Mouse (Mus musculus): ENCODE measurements at regions not wholly inside any gene's neighbourhood (a gene's known extent, or its start where the extent isn't known, plus 50 kb on each side); places are given as distances from the start of the nearest gene placed in this dataset.

DNA sequence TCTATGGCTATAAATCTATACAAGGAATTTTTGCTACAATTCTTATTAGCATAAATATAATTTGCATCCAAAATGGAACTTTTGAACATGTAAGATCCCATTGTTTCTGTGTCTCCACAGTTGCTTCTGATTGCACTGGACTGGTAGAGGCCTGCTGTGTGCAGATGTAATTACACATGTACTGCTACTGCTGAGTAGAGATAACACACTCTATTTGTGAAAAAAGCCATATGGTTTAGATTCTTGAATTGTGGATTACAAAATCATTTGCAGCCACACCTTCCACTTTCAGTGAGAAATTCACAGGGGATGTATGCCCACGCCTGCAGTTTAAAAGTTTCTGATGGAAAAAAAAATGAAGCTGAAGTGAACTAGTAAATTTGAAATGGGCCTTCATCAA lies 288.2 kb upstream of the Adamts5 start:
- TF ChIP-seq CTCF (IDR thresholded peaks at IDR 0.05; ENCODE audit: borderline replicate concordance, insufficient read depth, low read depth, low read length): no peak
- TF ChIP-seq POLR2A (IDR thresholded peaks at IDR 0.05; ENCODE audit: borderline replicate concordance, insufficient read depth, low read length): no peak
